Mouse (Mus musculus) T-helper 2 cell (primary cell): ENCODE results near the gene Gdf11.

Experiments used
- in situ Hi-C: fragments of 300-600 bp; cut with MboI, MseI; formaldehyde crosslinking; loops from one replicate; pipeline ENCODE4 v1.15.1; 2025; ENCODE audit warnings: high pct_unique_total_duplicates

Gene Gdf11

DNA sequence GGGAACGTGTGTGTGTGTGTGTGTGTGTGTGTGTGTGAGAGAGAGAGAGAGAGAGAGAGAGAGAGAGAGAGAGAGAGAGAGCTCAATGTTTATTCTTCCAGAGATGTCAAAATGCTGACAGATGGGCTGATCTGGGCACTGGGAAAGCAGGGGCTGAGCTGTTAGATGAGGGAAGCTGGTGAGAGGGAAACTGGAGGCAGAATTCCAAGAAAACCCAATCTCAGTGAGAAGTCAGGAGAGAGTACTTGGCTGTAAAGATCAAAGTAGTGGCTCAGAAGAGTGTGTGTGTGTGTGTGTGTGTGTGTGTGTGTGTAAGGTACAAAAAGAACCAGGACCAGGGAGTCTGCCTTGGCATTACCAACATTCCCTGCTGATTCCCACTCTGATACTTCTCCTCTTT is 6.0 kb upstream of the Gdf11 start:
- in situ Hi-C loops = loop anchor here (10.0 kb wide), 1 partner anchor 133 kb away; no protein-coding TSS in a partner anchor

DNA sequence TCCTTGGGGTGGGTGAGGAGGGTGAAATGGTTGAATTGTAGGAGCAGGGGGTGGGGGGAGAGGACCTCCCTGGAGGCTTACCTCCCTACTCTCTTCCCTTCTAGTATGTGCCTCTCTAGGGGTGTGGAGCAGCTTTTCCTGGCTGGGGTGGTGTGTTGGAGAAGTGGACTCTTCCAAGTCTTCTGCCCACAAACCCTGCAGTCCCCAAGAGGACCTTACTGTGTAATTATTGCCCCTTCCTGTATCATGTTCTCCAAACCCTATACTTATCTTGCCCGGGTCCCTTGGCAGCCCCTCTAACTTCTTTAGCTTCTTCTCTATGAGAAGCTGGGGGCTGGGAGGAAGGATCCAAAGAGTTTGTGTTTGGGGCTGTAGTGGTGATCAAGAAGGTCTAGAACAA is 5.3 kb upstream of the Gdf11 start:
- in situ Hi-C loops = loop anchor here (10.0 kb wide), 1 partner anchor 132 kb away; no protein-coding TSS in a partner anchor

- in situ Hi-C loops = loop anchor here (10.0 kb wide), 1 partner anchor 131 kb away; no protein-coding TSS in a partner anchor
Observed at GRCm38 (mm10) chr10:128895952-128896693, 4.6 kb upstream of the Gdf11 start.

GRCm38 (mm10) chr10:128895437-128895836 is 3.9 kb upstream of the Gdf11 start:
- in situ Hi-C loops = loop anchor here (10.0 kb wide), 1 partner anchor 131 kb away; no protein-coding TSS in a partner anchor

- in situ Hi-C loops = loop anchor here (10.0 kb wide), 1 partner anchor 127 kb away; no protein-coding TSS in a partner anchor
Observed at GRCm38 (mm10) chr10:128892246-128892645, 728 bp upstream of the Gdf11 start.

DNA sequence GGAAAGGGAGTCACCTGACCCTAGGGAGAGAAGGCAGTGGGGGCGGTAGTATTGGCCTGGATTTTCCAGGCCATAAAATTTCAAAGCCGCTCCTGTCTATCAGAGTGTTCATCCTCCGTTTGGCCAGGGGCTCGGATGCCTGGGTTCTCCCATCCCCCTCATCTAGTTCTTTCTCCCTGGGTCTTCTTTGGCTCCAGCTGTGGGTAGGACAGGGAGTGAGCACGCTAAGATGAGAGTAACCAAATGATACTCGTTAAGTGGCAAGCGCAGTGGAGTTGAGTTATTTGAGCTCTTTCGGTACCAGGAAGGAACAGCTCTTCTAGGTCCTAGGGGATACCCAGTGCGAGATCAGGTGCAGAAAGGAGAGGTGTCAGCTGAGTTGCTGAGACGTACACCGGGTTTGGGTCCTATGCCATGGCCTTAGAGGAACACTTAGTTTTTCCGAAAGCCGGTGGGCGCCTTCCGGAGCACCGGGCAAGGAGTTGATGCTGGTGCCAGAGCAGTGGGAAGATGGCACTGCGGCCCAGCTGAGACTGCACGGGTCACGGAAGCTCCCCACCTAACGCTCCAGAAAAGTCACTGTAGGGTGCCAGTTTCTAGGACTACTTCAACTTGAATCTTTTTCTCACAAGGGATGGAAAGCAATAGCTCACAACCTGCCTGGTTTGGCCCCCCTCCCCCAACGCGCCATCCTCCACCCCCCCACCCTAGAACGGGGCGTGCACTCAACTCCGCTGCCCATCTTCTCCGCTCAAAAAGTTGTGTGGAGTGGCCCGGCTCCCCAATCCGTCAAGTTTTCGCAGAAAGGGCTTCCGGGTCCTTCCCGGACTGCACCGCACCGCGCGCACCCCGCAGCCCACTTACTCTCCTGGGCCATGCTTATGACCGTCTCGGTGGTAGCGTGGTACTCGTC is 879 bp downstream of the Gdf11 start:
- in situ Hi-C loops = loop anchor here (10.0 kb wide), 1 partner anchor 126 kb away; no protein-coding TSS in a partner anchor

GRCm38 (mm10) chr10:128889846-128890245 is 1.7 kb downstream of the Gdf11 start:
- in situ Hi-C loops = loop anchor here (10.0 kb wide), 1 partner anchor 125 kb away; no protein-coding TSS in a partner anchor

GRCm38 (mm10) chr10:128888941-128889827 is 2.3 kb downstream of the Gdf11 start:
- in situ Hi-C loops = no loop called here

GRCm38 (mm10) chr10:128882067-128882466 is 9.5 kb downstream of the Gdf11 start:
- in situ Hi-C loops = no loop called here

GRCm38 (mm10) chr10:128878811-128879210 is 12.7 kb downstream of the Gdf11 start:
- in situ Hi-C loops = no loop called here

GRCm38 (mm10) chr10:128878291-128878690 is 13.2 kb downstream of the Gdf11 start:
- in situ Hi-C loops = no loop called here

- in situ Hi-C loops = no loop called here
Observed at GRCm38 (mm10) chr10:128870341-128870740, 21.2 kb downstream of the Gdf11 start.

DNA sequence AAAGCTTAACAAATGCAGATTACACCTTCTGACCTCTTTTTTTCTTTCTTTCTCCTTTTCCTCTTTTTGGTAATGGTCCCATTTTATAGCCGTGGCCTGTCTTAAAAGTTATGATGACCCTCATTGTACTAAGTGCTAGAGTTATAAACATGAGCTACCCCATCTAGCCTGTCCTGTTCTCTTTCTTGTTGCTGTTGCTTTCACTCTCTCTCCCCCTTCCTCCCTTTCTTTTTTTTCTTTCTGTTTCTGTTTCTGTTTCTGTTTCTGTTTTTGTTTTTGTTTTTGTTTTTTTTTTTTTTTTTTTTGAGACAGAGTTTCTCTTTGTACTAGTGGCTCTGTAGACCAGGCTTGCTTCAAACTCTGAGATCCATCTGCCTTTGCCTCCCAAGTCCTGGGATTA is 25.0 kb downstream of the Gdf11 start:
- in situ Hi-C loops = no loop called here

- in situ Hi-C loops = no loop called here
Observed at GRCm38 (mm10) chr10:128866042-128866441, 25.5 kb downstream of the Gdf11 start.

- in situ Hi-C loops = no loop called here
Observed at GRCm38 (mm10) chr10:128861176-128861575, 30.3 kb downstream of the Gdf11 start.

DNA sequence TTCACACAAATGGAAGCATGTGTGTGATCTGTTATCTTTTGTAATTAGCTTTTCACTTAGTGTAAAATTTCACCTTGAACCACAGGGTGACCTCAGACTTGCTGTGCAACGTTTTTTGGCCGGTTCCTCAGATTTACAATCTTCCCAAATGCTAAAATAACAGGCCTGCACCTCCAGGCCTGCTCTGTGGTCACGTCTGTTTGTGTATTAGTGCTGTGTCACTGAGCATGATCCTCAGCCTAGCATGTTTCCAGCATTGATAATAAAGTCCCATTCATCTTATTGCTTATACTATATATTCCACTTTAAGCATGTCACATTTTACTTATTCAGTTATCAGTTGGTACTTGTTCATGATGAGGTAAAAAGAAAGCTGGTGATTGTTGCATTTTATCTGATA is 41.2 kb downstream of the Gdf11 start:
- in situ Hi-C loops = no loop called here

- in situ Hi-C loops = no loop called here
Observed at GRCm38 (mm10) chr10:128848426-128848825, 43.1 kb downstream of the Gdf11 start.

- in situ Hi-C loops = no loop called here
Observed at GRCm38 (mm10) chr10:128846664-128847063, 44.9 kb downstream of the Gdf11 start.

DNA sequence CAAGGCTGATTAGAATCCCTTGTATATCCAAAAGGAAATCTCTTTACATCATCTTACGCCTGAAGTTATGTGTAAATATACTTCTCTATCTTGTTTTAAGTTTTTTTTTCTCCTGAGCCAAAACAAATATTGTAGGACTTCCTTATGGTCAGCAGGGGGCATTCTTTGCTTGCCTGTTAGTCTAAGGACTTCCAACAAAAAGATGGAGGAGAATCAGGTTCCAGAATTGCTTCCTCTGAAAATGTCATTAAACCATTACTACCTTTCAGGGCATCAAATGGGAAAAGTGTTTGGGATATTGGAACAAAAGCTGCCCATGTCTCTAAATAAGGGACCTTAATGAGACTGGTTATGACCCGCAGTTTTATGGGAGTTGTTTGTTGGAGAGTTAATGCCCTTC is 46.0 kb downstream of the Gdf11 start:
- in situ Hi-C loops = no loop called here

DNA sequence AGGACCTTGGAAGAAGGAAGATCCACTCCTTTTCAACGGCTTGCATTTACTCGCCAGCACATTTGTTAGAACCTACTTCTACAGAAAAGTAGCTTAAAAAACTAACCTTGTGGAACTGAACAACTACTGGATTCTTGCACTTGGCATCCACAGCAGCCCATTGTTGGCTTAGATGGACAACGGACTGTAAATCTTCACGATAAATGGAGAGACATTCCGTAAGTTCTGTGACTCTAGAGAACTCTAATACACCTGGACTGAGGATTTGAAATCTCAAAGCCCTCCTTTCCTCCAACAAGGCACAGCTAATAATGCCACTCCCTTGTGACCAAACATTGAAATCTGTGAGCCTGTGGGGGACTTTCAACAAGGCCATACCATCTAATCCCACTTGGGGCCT is 48.3 kb downstream of the Gdf11 start:
- in situ Hi-C loops = no loop called here

DNA sequence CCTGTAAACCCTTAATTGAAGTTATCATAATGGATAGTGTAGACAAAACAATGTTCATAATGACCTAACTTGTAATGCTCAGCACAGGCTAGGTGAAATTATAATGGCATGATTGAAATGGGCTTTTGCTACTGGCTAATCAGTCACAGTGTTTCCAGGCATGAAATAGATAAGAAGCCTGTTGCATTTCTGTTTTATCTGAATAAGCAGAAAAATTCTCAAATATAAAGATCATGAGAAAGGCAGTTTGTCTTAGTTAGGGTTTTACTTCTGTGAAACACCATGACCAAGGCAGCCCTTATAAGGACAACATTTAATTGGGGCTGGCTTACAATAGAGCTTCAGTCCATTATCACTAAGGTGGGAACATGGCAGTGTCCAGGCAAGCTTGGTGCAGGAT is 50.9 kb downstream of the Gdf11 start:
- in situ Hi-C loops = no loop called here
